19 mouse cellular contexts compared by ENCODE assay signal in genomic region chr13:55704301-55704700, GRCm38 (mm10).
"Had no signal": no experiment of that assay in that cellular context is flagged by ENCODE, and none has a peak within 500 bp of the region (broad histone marks: within the 10 kb centered on the region; RNA-seq: fewer than 3 reads in every experiment).

No protein-coding gene starts in this region.

- H3K4me1 ChIP-seq: kidney, embryonic 15.5 days; midbrain, embryonic 12.5 days; midbrain, embryonic 15.5 days; neural tube, embryonic 13.5 days had no signal

- H3K9me3 ChIP-seq: kidney, embryonic 15.5 days; limb, embryonic 15.5 days; midbrain, embryonic 15.5 days had no signal

- H3K9ac ChIP-seq: kidney, embryonic 15.5 days; limb, embryonic 12.5 days; limb, embryonic 15.5 days; liver, embryonic 14.5 days; liver, postnatal 0 days; lung, embryonic 14.5 days; midbrain, embryonic 12.5 days; midbrain, embryonic 15.5 days; neural tube, embryonic 13.5 days had no signal

- H3K4me3 ChIP-seq: kidney, embryonic 15.5 days; limb, embryonic 12.5 days; limb, embryonic 15.5 days; midbrain, embryonic 12.5 days; midbrain, embryonic 15.5 days; neural tube, embryonic 13.5 days had no signal

- H3K27me3 ChIP-seq: kidney, embryonic 15.5 days; limb, embryonic 12.5 days; limb, embryonic 15.5 days; midbrain, embryonic 12.5 days; midbrain, embryonic 15.5 days; neural tube, embryonic 13.5 days had no signal

- H3K27ac ChIP-seq: kidney, embryonic 15.5 days; limb, embryonic 12.5 days; limb, embryonic 15.5 days; liver, embryonic 14.5 days; macrophage; midbrain, embryonic 12.5 days; midbrain, embryonic 15.5 days; neural tube, embryonic 13.5 days; stomach, postnatal 0 days had no signal

- H3K4me2 ChIP-seq: kidney, embryonic 15.5 days; limb, embryonic 12.5 days; limb, embryonic 15.5 days; liver, embryonic 11.5 days; lung, embryonic 14.5 days; midbrain, embryonic 12.5 days; midbrain, embryonic 15.5 days; neural tube, embryonic 13.5 days had no signal

- DNase-seq: kidney, adult 8-10 months; kidney, postnatal 10 days; kidney, postnatal 36 days; left cerebral cortex, postnatal 4 days; liver, postnatal 0 days; lung, embryonic 14.5 days; retina, postnatal 1 day; right cerebral cortex, postnatal 25 days; thymus, postnatal 25 days had no signal
